Mouse (Mus musculus): ENCODE data around the gene Prmt9. TPM values are rescaled to one million over a fixed set of nuclear protein-coding genes. Genes with fewer than 3 reads are reported as not detected.
A peak's percentile ranks its signal among the peaks of the same experiment; 100 is the strongest.

Gene Prmt9
- polyA plus RNA-seq, 1 experiment from 2014 or later: 24.2 TPM

GRCm38 (mm10) chr8:77584174-77584573 is 35.0 kb downstream of the Prmt9 start:
- Histone ChIP-seq H3K9me3 (no peaks in the 10 kb centered on the region), H3K4me1 (replicated peaks) (peaks cover 9% of the 10 kb centered on the region; the same call in 1 of the 2 replicates), H3K36me3 (peaks cover 34% of the 10 kb centered on the region), H3K27me3 (no peaks in the 10 kb centered on the region), H3K4me3 (replicated peaks) (no peak overlapping the region), H3K9ac (replicated peaks) (no peak overlapping the region), H3K4me2 (no peak overlapping the region), H3K27ac (no peak overlapping the region)
- WGBS: 80% methylated on average over 4 of the region's 4 CpGs
- ATAC-seq (ENCODE audit: insufficient number of reproducible peaks, insufficient read depth, low FRiP score, low TSS enrichment, low read depth): no peak

DNA sequence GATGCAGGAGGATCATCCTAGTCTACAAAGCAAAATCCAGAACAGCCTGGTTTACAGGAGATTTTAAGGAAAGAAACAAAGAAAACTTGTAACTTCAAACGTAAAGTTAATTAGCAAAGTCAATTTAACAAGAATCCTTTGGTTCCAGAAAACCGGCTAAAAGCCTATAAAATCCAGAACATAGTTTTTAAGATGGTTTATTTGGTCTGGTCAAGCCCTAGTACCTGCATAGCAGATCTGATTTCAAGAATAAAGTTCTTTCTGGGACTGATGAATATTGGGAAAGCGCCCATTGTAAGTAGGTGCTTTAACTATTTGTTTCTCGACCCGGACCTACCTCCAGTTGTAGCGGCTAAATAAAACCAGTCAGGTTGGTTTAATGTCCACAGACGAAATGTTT is 60.4 kb downstream of the Prmt9 start:
- 5% methylated on average over 7 of the region's 7 CpGs for WGBS
- peak overlapping the region; percentile 69 for H3K4me2 ChIP-seq
- peak overlapping the region; percentile 63; the same call in 1 of the 2 replicates for H3K9ac ChIP-seq (replicated peaks)
- H3K4me3 ChIP-seq (replicated peaks): peak overlapping the region; percentile 58
- H3K27ac ChIP-seq: no peak overlapping the region
- no peak for ATAC-seq (ENCODE audit: insufficient number of reproducible peaks, insufficient read depth, low FRiP score, low TSS enrichment, low read depth)
- peaks cover 10% of the 10 kb centered on the region for H3K36me3 ChIP-seq
- no peaks in the 10 kb centered on the region for H3K27me3 ChIP-seq
- peaks cover 8% of the 10 kb centered on the region for H3K4me1 ChIP-seq (replicated peaks)
- H3K9me3 ChIP-seq: no peaks in the 10 kb centered on the region

DNA sequence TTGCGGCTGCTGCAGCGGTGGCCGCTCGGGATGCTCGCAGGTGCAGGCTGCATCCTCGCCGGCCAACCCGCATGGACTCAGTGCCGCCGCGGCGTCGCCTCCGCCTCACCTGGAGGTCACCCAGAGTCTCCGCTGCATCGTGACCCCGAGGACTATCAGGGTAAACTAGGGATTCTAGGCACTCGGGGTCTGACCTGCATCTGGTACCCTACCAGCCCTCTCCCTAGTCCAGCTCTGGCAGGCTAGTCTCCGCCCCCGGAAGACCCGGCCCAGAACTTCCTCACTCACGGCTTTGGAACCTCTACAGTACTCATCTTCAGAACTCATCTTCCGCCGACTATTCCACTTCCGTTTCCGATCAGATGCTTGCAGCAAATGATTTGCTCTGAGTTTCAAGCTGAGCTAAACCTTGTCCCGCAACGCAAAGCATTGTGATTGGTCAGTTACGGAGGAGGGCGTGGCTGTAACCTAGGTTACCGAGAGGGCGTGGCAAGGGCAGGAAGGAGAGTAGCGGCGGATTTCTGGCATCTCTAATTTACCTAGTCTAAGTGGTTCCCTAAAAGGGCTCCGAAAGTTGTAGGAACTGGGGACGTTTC is 61.3 kb downstream of the Prmt9 start, which contains the start of gene Tmem184c:
Tmem184c (minus strand) TSS at position 325 of the 596 bp plus-strand sequence.
- H3K4me1 ChIP-seq (replicated peaks): peaks cover 8% of the 10 kb centered on the region
- WGBS: under 1% methylated on average over 36 of the region's 36 CpGs
- peaks cover 4% of the 10 kb centered on the region; the same call in 1 of the 2 replicates for H3K36me3 ChIP-seq
- 0 out of 2 replicates have a peak within 1 kb of the TSS, but pooled peaks have one; percentile 50 for H3K27ac ChIP-seq
- no peaks in the 10 kb centered on the region for H3K9me3 ChIP-seq
- no peaks in the 10 kb centered on the region for H3K27me3 ChIP-seq
- H3K4me3 ChIP-seq (replicated peaks): peak within 1 kb of the TSS; percentile 58
- peak; percentile 92 for ATAC-seq (ENCODE audit: insufficient number of reproducible peaks, insufficient read depth, low FRiP score, low TSS enrichment, low read depth)
- peak within 1 kb of the TSS; percentile 63 for H3K9ac ChIP-seq (replicated peaks)
- H3K4me2 ChIP-seq: peak within 1 kb of the TSS; percentile 69

DNA sequence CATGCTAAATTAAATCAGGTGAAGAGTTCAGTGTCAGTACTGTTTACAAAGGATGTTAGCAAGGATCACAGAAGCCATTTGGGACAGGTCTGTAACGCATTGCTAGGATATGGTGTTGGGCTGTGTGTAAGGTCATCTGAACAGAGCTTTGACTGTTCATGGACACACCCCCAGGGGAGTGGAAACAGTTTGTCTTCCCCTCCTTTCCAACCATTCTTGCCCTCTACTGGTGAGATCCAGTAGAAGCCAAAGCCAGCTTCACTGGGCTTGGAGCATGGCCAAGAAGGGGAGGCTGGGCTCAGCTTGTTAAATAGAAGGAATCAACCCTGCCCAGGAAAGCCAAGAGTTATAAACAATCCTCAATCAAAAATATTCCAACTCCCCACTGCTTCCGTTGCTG is 68.7 kb downstream of the Prmt9 start:
- H3K4me3 ChIP-seq (replicated peaks): no peak overlapping the region
- H3K27ac ChIP-seq: no peak overlapping the region
- H3K4me2 ChIP-seq: no peak overlapping the region
- peaks cover 3% of the 10 kb centered on the region; the same call in 1 of the 2 replicates for H3K4me1 ChIP-seq (replicated peaks)
- no peak for ATAC-seq (ENCODE audit: insufficient number of reproducible peaks, insufficient read depth, low FRiP score, low TSS enrichment, low read depth)
- H3K36me3 ChIP-seq: no peaks in the 10 kb centered on the region
- H3K9me3 ChIP-seq: no peaks in the 10 kb centered on the region
- no peaks in the 10 kb centered on the region for H3K27me3 ChIP-seq
- no peak overlapping the region for H3K9ac ChIP-seq (replicated peaks)
- WGBS: 62% methylated on average over 2 of the region's 2 CpGs

- no peak for ATAC-seq (ENCODE audit: insufficient number of reproducible peaks, insufficient read depth, low FRiP score, low TSS enrichment, low read depth)
Measured at GRCm38 (mm10) chr8:77623677-77624209, 74.5 kb downstream of the Prmt9 start.

DNA sequence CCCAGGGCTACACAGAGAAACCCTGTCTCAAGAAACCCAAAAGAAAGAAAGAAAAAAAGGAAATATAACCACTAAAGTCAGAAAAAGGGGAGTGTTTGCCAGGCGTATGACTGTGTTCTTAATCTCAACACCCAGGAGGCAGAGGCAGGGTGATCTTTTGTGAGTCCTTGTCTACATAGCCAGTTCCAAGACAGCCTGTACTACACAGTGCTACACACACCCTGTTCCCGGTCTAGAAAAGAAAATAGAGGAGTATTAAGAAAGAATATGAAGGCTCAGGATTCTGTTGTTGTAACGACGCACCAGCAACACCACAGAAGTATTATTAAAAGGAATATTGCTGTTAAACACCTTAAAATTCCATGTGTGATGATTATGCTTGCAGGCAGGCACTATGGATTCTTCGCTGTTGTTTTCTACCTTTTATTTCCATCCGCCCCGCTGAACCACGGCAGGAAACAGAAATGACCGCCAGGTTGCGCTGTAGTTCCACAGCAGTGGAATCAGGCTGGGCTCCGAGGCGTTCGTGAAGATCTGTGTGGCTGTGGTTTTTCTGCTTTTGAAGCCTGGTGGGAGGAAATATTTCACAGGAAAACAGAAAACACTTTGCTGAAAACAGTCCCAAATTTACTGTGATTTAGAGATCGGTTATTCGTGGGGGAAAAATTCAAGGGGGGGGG is 80.8 kb downstream of the Prmt9 start:
- H3K4me2 ChIP-seq: no peak overlapping the region
- no peak overlapping the region for H3K4me3 ChIP-seq (replicated peaks)
- H3K27ac ChIP-seq: no peak overlapping the region
- H3K36me3 ChIP-seq: no peaks in the 10 kb centered on the region
- no peaks in the 10 kb centered on the region for H3K9me3 ChIP-seq
- no peak; the same call in 1 of the 2 replicates for ATAC-seq (ENCODE audit: insufficient number of reproducible peaks, insufficient read depth, low FRiP score, low TSS enrichment, low read depth)
- 17% methylated on average over 15 of the region's 15 CpGs for WGBS
- no peak overlapping the region for H3K9ac ChIP-seq (replicated peaks)
- H3K27me3 ChIP-seq: no peaks in the 10 kb centered on the region
- H3K4me1 ChIP-seq (replicated peaks): peaks cover 9% of the 10 kb centered on the region; the same call in 1 of the 2 replicates

More at GRCm38 (mm10) chr8:77623677-77624209, 74.5 kb downstream of the Prmt9 start:
- H3K27ac ChIP-seq: no peak overlapping the region
- H3K9me3 ChIP-seq: no peaks in the 10 kb centered on the region
- H3K4me3 ChIP-seq (replicated peaks): no peak overlapping the region
- H3K9ac ChIP-seq (replicated peaks): no peak overlapping the region
- H3K4me2 ChIP-seq: no peak overlapping the region
- H3K4me1 ChIP-seq (replicated peaks): no peaks in the 10 kb centered on the region
- 85% methylated on average over 7 of the region's 7 CpGs for WGBS
- no peaks in the 10 kb centered on the region for H3K36me3 ChIP-seq
- no peaks in the 10 kb centered on the region for H3K27me3 ChIP-seq

DNA sequence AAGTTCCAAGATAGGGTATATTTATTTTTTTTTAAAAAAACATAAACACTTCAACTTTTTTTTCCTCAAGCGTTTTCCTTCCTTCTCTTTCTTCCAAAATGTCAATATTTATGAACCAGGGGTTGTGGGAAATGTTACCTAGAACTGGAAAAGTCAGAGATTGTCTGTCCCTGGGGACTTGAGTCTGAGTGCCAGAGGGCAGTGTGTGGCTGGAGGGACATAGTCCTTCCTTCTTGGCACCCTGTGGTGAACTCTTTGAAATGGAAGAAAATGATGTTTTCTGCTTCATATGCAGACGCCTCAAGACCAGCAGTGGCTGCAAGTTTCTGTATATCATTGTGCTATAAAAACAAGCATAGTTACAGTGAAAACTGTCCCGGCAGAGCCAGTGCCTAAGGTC is 81.5 kb downstream of the Prmt9 start:
- H3K36me3 ChIP-seq: no peaks in the 10 kb centered on the region
- ATAC-seq (ENCODE audit: insufficient number of reproducible peaks, insufficient read depth, low FRiP score, low TSS enrichment, low read depth): no peak
- 48% methylated on average over 3 of the region's 3 CpGs for WGBS
- H3K9me3 ChIP-seq: no peaks in the 10 kb centered on the region
- H3K27ac ChIP-seq: no peak overlapping the region
- no peak overlapping the region for H3K9ac ChIP-seq (replicated peaks)
- no peak overlapping the region for H3K4me3 ChIP-seq (replicated peaks)
- no peak overlapping the region for H3K4me2 ChIP-seq
- H3K4me1 ChIP-seq (replicated peaks): peaks cover 9% of the 10 kb centered on the region; the same call in 1 of the 2 replicates
- H3K27me3 ChIP-seq: no peaks in the 10 kb centered on the region

Other genes with a start within 250 kb of the Prmt9 start
- 36.8 and 39.2 TPM in 2 replicates for gene Arhgap10, start 31.4 kb upstream of the Prmt9 start, polyA plus RNA-seq (2016; fragmentation: Nextera tagmentation; extraction: Ambion mirVana)
- gene Tmem184c, start 61.3 kb downstream of the Prmt9 start, polyA plus RNA-seq (2016; fragmentation: Nextera tagmentation; extraction: Ambion mirVana): 39.0 and 39.3 TPM in 2 replicates
- gene Ednra, start 175.1 kb downstream of the Prmt9 start, polyA plus RNA-seq (2016; fragmentation: Nextera tagmentation; extraction: Ambion mirVana): 43.5 and 50.5 TPM in 2 replicates

Measured in limb, embryonic 12.5 days (tissue).